Mouse (Mus musculus) stomach, embryonic 14.5 days (tissue): Measurements from ENCODE around the gene Slc13a2. TPM values are rescaled to one million over a fixed set of nuclear protein-coding genes. Genes with fewer than 3 reads are reported as not detected.
A peak's percentile ranks its signal among the peaks of the same experiment; 100 is the strongest.

Source experiments
- ATAC-seq: fragments of 200-750 bp; cut with Nextera tagmentation; 2 replicates; pipeline ENCODE4 v1.8.0; 2017; ENCODE audit warnings: low read depth, moderate TSS enrichment; ENCODE audit not compliant: insufficient number of reproducible peaks, insufficient read depth, low FRiP score
- H3K27ac ChIP-seq: fragments of 300-500 bp; sonication (generic); 2 replicates; pipeline ENCODE4 v1.5.1; 2014; ENCODE audit warnings: mild to moderate bottlenecking, low read length, moderate library complexity, mixed read lengths
- H3K27me3 ChIP-seq: fragments of 300-500 bp; sonication (generic); 2 replicates; pipeline ENCODE4 v1.6.1; 2014; ENCODE audit warnings: low read length, control low read depth, mixed read lengths; ENCODE audit not compliant: control insufficient read depth, insufficient read depth
- H3K36me3 ChIP-seq: fragments of 300-500 bp; sonication (generic); 2 replicates; pipeline ENCODE4 v1.6.1; 2014; ENCODE audit warnings: mild to moderate bottlenecking, control low read depth, low read length, moderate library complexity, mixed read lengths; ENCODE audit not compliant: control insufficient read depth, insufficient read depth
- H3K4me1 ChIP-seq: fragments of 300-500 bp; sonication (generic); 2 replicates; pipeline ENCODE4 v1.6.1; 2014; ENCODE audit warnings: low read length, control low read depth, mixed read lengths; ENCODE audit not compliant: control insufficient read depth, insufficient read depth
- H3K4me2 ChIP-seq: fragments of 300-500 bp; sonication (generic); replicated peaks from 2 replicates; pipeline ENCODE4 v1.6.1; 2014; ENCODE audit warnings: low read depth, low read length, control low read depth
- H3K4me3 ChIP-seq: fragments of 300-500 bp; sonication (generic); 2 replicates; pipeline ENCODE4 v1.5.1; 2014; ENCODE audit warnings: low read depth, low read length, control low read depth
- H3K9ac ChIP-seq: fragments of 300-500 bp; sonication (generic); replicated peaks from 2 replicates; pipeline ENCODE4 v1.6.1; 2014; ENCODE audit warnings: low read depth, mild to moderate bottlenecking, control low read depth, low read length, moderate library complexity, mixed read lengths
- H3K9me3 ChIP-seq: fragments of 300-500 bp; sonication (generic); 2 replicates; pipeline ENCODE4 v1.6.1; 2016; ENCODE audit warnings: low read depth, low read length, control low read depth; ENCODE audit not compliant: control insufficient read depth
- WGBS: fragments of 180-500 bp; shearing (Covaris S2); extraction: QIAGEN DNeasy Blood & Tissue Kit; methylation state at CpG from one replicate; pipeline ENCODE4 v1.1.7; 2014; 5-methylcytosine and 5-hydroxymethylcytosine counted together
- polyA plus RNA-seq: library from polyadenylated mRNA; unstranded; fragments of >200 nt; fragmentation: Nextera tagmentation; extraction: Ambion mirVana; gene quantifications from 2 replicates; pipeline ENCODE4 v1.2.1, GENCODE M21; 2014

The Slc13a2 gene
- polyA plus RNA-seq, 1 experiment from 2014 or later = 0.10 TPM

DNA sequence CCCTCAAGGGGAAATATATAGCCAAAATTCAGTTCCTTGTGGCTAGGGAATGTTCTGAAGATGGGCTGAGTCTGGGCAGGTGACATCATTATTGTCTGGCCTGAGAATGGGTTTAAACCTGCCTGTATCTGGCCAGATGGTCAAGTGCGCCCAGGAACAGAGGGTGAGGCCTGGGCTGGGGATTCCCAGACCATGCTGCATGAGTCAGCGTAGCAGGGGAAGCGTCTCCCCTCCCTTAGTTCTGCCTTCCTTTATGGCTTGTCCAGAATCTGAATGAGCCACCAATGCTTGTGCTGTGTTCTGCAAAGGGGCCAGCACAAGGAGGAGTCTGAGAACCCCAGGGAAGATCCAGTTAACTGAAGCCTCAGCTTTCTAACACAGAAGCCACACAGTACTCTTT, 25.2 kb upstream of the Slc13a2 start:
- Histone ChIP-seq H3K9ac (no peak overlapping the region), H3K27ac (no peak overlapping the region), H3K9me3 (no peaks in the 10 kb centered on the region), H3K4me1 (no peaks in the 10 kb centered on the region), H3K4me2 (no peak overlapping the region), H3K27me3 (no peaks in the 10 kb centered on the region), H3K4me3 (no peak overlapping the region), H3K36me3 (no peaks in the 10 kb centered on the region)
- ATAC-seq = no peak
- 68% methylated on average over 3 of the region's 3 CpGs for WGBS

GRCm38 (mm10) chr11:78443115-78443514, 21.1 kb upstream of the Slc13a2 start:
- H3K27me3 ChIP-seq = no peaks in the 10 kb centered on the region
- H3K27ac ChIP-seq = no peak overlapping the region
- no peak overlapping the region for H3K4me2 ChIP-seq
- H3K4me1 ChIP-seq = no peaks in the 10 kb centered on the region
- WGBS = 82% methylated on average over 5 of the region's 5 CpGs
- H3K9me3 ChIP-seq = no peaks in the 10 kb centered on the region
- no peaks in the 10 kb centered on the region for H3K36me3 ChIP-seq
- no peak overlapping the region for H3K9ac ChIP-seq
- no peak for ATAC-seq
- no peak overlapping the region for H3K4me3 ChIP-seq

DNA sequence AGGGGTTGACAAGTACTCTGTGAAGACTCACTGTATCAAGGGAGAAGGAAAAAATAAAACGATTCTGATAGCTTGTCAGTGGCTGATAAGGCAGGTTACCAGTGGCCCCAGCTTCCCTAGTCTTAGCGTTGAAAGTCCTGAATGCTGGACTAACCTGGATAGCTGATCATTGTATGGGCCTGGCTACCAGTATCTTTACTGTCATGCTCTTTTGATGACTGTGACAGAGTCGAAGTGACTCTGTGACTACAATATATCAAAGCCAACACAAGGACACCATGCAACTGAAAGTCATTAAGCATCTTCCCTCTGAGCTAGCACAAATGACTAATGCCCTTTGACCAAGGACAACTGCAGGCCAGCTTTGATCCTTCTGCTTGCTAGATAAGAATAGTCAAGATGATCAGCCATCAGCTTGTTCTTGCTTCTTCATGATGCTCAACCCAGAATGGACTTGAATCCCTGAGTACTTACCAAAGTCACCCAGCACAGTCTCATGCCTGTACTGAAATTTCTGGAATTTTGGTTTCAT, 16.4 kb upstream of the Slc13a2 start:
- no peak for ATAC-seq
- Histone ChIP-seq H3K4me2 (no peak overlapping the region), H3K4me3 (no peak overlapping the region), H3K9ac (no peak overlapping the region), H3K9me3 (no peaks in the 10 kb centered on the region), H3K4me1 (peaks cover 7% of the 10 kb centered on the region; the same call in 1 of the 2 replicates), H3K36me3 (no peaks in the 10 kb centered on the region), H3K27me3 (no peaks in the 10 kb centered on the region), H3K27ac (no peak overlapping the region)
- 68% methylated on average over 3 of the region's 3 CpGs for WGBS

DNA sequence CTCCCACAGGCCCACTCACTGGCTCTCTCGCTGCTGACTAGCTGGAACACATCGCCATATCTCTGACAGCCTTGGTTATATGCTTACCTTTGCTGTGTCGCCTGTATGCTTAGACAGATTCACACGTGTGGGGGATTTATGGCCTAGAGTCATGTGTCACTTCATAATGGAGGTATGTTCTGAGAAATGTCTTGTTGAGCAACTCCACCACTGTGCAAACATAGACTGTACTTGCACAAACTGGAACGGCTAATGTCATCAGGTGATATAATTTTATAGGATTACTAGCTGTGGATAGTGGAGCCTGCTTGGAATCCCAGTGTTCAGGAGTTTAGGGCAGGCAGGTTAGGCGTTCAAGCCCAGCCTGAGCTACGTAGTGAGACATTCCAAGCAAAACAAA, 15.2 kb upstream of the Slc13a2 start:
- Histone ChIP-seq H3K4me2 (no peak overlapping the region), H3K9ac (no peak overlapping the region), H3K36me3 (no peaks in the 10 kb centered on the region), H3K27ac (no peak overlapping the region), H3K4me3 (no peak overlapping the region), H3K9me3 (no peaks in the 10 kb centered on the region), H3K4me1 (peaks cover 7% of the 10 kb centered on the region; the same call in 1 of the 2 replicates), H3K27me3 (no peaks in the 10 kb centered on the region)
- no peak for ATAC-seq
- WGBS = 77% methylated on average over 7 of the region's 7 CpGs

GRCm38 (mm10) chr11:78435776-78436349, 13.8 kb upstream of the Slc13a2 start:
- Histone ChIP-seq H3K36me3 (no peaks in the 10 kb centered on the region), H3K4me2 (0 out of 2 replicates have a peak overlapping the region, but pooled peaks have one; percentile 14), H3K9me3 (no peaks in the 10 kb centered on the region), H3K4me3 (no peak overlapping the region), H3K4me1 (peaks cover 7% of the 10 kb centered on the region; the same call in 1 of the 2 replicates), H3K27me3 (no peaks in the 10 kb centered on the region), H3K27ac (no peak overlapping the region), H3K9ac (no peak overlapping the region)
- peak; percentile 67; the same call in 1 of the 2 replicates for ATAC-seq
- WGBS = 6% methylated on average over 19 of the region's 19 CpGs

DNA sequence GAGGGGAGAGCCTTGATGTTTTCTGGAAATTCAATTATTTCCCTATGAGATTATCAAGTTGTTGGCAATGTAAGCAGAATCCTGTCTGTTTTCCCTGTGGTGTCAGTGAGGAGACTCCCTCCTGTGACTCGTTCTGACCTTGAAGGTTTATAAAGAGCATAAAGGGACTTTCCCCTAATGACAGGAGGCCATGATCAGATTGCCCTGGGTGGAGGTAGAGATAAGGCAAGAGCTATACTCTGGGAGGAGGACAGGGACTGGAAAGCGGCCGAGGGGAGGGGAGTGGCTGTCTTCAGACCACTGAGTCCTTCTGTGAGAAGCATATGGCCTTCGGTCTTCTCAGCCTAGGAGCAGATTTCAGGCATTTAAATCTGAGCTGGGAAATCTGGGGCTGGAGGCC, 12.0 kb upstream of the Slc13a2 start:
- Histone ChIP-seq H3K4me2 (no peak overlapping the region), H3K9me3 (no peaks in the 10 kb centered on the region), H3K27me3 (no peaks in the 10 kb centered on the region), H3K36me3 (no peaks in the 10 kb centered on the region), H3K4me3 (no peak overlapping the region), H3K9ac (no peak overlapping the region), H3K4me1 (peaks cover 7% of the 10 kb centered on the region; the same call in 1 of the 2 replicates), H3K27ac (no peak overlapping the region)
- ATAC-seq = no peak
- 52% methylated on average over 4 of the region's 4 CpGs for WGBS

DNA sequence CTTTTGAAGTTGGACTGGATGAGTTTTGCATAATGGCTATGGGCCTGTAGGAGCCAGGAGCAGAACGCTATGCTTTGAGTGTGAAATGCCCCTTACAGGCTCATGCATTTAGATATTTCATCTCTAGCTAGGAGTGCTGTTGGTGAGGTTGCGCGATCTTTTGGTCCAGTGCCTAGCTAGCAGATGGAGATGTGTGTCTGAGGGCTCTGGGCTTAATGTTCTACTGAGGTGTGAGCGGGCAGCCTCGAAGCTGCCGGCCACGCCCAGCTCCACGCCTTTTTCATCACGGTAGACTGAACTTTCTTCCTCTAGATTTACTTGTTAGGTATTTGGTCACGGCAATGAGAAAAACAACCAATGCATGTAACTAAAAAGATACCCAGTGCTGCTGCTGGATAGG, 9.2 kb upstream of the Slc13a2 start:
- no peak overlapping the region for H3K9ac ChIP-seq
- H3K4me2 ChIP-seq = no peak overlapping the region
- H3K9me3 ChIP-seq = no peaks in the 10 kb centered on the region
- no peaks in the 10 kb centered on the region for H3K27me3 ChIP-seq
- no peaks in the 10 kb centered on the region for H3K36me3 ChIP-seq
- WGBS = 78% methylated on average over 10 of the region's 10 CpGs
- no peak for ATAC-seq
- peaks cover 5% of the 10 kb centered on the region; the same call in 1 of the 2 replicates for H3K4me1 ChIP-seq
- no peak overlapping the region for H3K27ac ChIP-seq
- no peak overlapping the region for H3K4me3 ChIP-seq

DNA sequence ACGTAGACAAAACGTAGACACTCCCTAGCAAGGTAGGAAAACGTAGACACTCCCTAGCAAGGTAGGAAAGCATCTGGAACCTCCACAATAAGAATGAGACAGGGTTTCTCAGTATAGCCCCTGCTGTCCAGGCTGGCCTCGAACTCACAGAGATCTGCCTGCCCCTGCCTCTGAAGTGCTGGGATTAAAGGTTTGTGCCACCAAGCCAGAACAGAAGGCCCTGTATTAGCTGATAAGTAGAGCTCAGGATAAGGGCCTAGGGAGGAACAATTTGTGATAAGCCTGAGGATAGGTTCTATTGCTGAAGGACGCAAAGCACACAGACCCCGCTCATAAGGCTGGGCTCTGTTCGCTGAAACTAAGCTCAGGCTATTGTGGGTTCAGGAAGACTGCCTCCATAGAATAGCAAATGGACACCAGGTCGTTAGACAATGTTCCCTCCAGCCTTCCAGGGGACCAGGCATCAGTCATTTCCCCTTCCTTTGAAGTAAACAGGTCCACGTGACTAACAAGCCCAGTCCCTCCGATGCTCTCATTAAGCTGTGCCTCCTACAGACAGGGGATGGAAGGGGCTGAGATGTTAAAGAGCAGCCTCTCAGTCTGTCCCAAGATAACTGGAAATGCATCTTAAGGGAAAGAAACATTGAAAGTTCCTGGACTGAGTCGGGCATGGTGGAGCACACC, 8.3 kb upstream of the Slc13a2 start:
- H3K9me3 ChIP-seq = no peaks in the 10 kb centered on the region

More for the DNA sequence above, 8.3 kb upstream of the Slc13a2 start:
- Histone ChIP-seq H3K27ac (no peak overlapping the region), H3K9ac (no peak overlapping the region), H3K27me3 (no peaks in the 10 kb centered on the region), H3K4me3 (no peak overlapping the region), H3K4me2 (no peak overlapping the region), H3K4me1 (no peaks in the 10 kb centered on the region), H3K36me3 (no peaks in the 10 kb centered on the region)
- no peak for ATAC-seq
- WGBS = 57% methylated on average over 11 of the region's 11 CpGs
